Mouse (Mus musculus) liver, adult 10 weeks (tissue): Measurements from ENCODE around the gene Nxph3. TPM values are rescaled to one million over a fixed set of nuclear protein-coding genes. Genes with fewer than 3 reads are reported as not detected.

Experiments used
- polyA plus RNA-seq: library from polyadenylated mRNA; stranded (reverse); fragments of 350-450 nt; fragmentation: Illumina TruSeq; extraction: RNeasy Lipid Tissue Mini Kit (QIAGEN cat#74804); gene quantifications from one replicate; pipeline ENCODE4 v1.2.3, GENCODE M21; 2014; ENCODE audit warnings: low read depth, low replicate concordance

Gene Nxph3
- not detected for polyA plus RNA-seq

GRCm38 (mm10) chr11:95514298-95514861 is at the start of gene Nxph3:
Nxph3 (minus strand) TSS chr11:95514570.

Other genes with a start within 250 kb of the Nxph3 start
- gene Kat7, start 204.3 kb downstream of the Nxph3 start, polyA plus RNA-seq, result 12.4 TPM
- 0.58 TPM for gene Fam117a, start 177.6 kb downstream of the Nxph3 start, polyA plus RNA-seq
- gene Slc35b1, start 129.9 kb downstream of the Nxph3 start, polyA plus RNA-seq, result 44.2 TPM
- 84.3 TPM for gene Spop, start 100.5 kb downstream of the Nxph3 start, polyA plus RNA-seq
- 0.40 TPM for gene Ngfr, start 73.2 kb upstream of the Nxph3 start, polyA plus RNA-seq
- gene Phb, start 152.4 kb upstream of the Nxph3 start, polyA plus RNA-seq, result 41.8 TPM
- 12.4 TPM for gene Zfp652, start 198.1 kb upstream of the Nxph3 start, polyA plus RNA-seq
- 0.16 TPM for gene B130006D01Rik, start 209.0 kb upstream of the Nxph3 start, polyA plus RNA-seq